Mouse (Mus musculus) forebrain, embryonic 16.5 days (tissue): ENCODE measurements at regions not wholly inside any gene's neighbourhood (a gene's known extent, or its start where the extent isn't known, plus 50 kb on each side); places are given as distances from the start of the nearest gene placed in this dataset.
A peak's percentile ranks its signal among the peaks of the same experiment; 100 is the strongest.

Source experiments
- ATAC-seq: fragments of 200-750 bp; cut with Nextera tagmentation; 2 replicates; pipeline ENCODE4 v1.8.0; 2017; ENCODE audit warnings: mild to moderate bottlenecking, moderate library complexity
- H3K27ac ChIP-seq: fragments of 300-500 bp; sonication (generic); 2 replicates; pipeline ENCODE4 v1.5.1; 2014; ENCODE audit warnings: low read length, control low read depth
- H3K27me3 ChIP-seq: fragments of 300-500 bp; sonication (generic); replicated peaks from 2 replicates; pipeline ENCODE4 v1.6.1; 2014; ENCODE audit warnings: low read length; ENCODE audit not compliant: control insufficient read depth, insufficient read depth
- H3K36me3 ChIP-seq: fragments of 300-500 bp; sonication (generic); 2 replicates; pipeline ENCODE4 v1.6.1; 2014; ENCODE audit not compliant: control insufficient read depth, insufficient read depth
- H3K4me1 ChIP-seq: fragments of 300-500 bp; sonication (generic); replicated peaks from 2 replicates; pipeline ENCODE4 v1.6.1; 2014; ENCODE audit warnings: low read length; ENCODE audit not compliant: control insufficient read depth, insufficient read depth
- H3K4me2 ChIP-seq: fragments of 300-500 bp; sonication (generic); 2 replicates; pipeline ENCODE4 v1.6.1; 2014; ENCODE audit warnings: mild to moderate bottlenecking, low read length, control low read depth
- H3K4me3 ChIP-seq: fragments of 300-500 bp; sonication (generic); replicated peaks from 2 replicates; pipeline ENCODE4 v1.5.1; 2014; ENCODE audit warnings: mild to moderate bottlenecking, low read length, control low read depth
- H3K9ac ChIP-seq: fragments of 300-500 bp; sonication (generic); replicated peaks from 2 replicates; pipeline ENCODE4 v1.6.1; 2014; ENCODE audit warnings: low read depth, low read length, control low read depth
- H3K9me3 ChIP-seq: fragments of 300-500 bp; sonication (generic); 2 replicates; pipeline ENCODE4 v1.6.1; 2016; ENCODE audit warnings: low read length; ENCODE audit not compliant: control insufficient read depth
- WGBS: fragments of 180-500 bp; shearing (Covaris S2); extraction: QIAGEN DNeasy Blood & Tissue Kit; methylation state at CpG from one replicate; pipeline ENCODE4 v1.1.7; 2014; 5-methylcytosine and 5-hydroxymethylcytosine counted together

DNA sequence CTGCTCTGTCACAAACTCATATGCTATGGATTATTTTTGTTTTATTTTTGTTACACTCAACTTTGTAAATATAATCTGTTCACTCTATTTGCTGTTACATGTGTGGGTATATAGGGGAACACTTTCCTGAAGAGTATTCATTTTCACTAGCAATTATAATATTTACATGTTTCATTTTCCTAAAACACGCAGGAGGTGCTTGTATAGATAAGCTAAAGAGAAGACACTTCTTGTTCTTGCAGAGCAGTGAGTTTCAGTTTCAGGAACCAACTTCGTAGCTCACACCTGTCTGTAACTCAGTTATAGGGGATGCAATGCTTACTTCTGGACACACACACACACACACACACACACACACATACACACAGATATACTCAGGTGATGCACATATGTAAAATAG lies 724.9 kb downstream of the Brinp3 start:
- Histone ChIP-seq H3K36me3 (no peaks in the 10 kb centered on the region), H3K4me1 (no peaks in the 10 kb centered on the region), H3K27ac (no peak overlapping the region), H3K4me2 (no peak overlapping the region), H3K27me3 (no peaks in the 10 kb centered on the region), H3K4me3 (no peak overlapping the region), H3K9me3 (no peaks in the 10 kb centered on the region), H3K9ac (no peak overlapping the region)
- no peak for ATAC-seq
- 94% methylated on average over 2 of the region's 2 CpGs for WGBS

- 68% methylated on average over 3 of the region's 3 CpGs for WGBS
- H3K27ac ChIP-seq = no peak overlapping the region
- H3K27me3 ChIP-seq = no peaks in the 10 kb centered on the region
- H3K9ac ChIP-seq = no peak overlapping the region
- H3K4me3 ChIP-seq = no peak overlapping the region
- H3K4me2 ChIP-seq = no peak overlapping the region
- H3K36me3 ChIP-seq = no peaks in the 10 kb centered on the region
- no peak for ATAC-seq
- no peaks in the 10 kb centered on the region for H3K9me3 ChIP-seq
- no peaks in the 10 kb centered on the region for H3K4me1 ChIP-seq
Observed at GRCm38 (mm10) chr1:147223232-147223925, 728.8 kb downstream of the Brinp3 start.

- H3K27ac ChIP-seq = no peak overlapping the region
- no peaks in the 10 kb centered on the region for H3K9me3 ChIP-seq
- H3K36me3 ChIP-seq = no peaks in the 10 kb centered on the region
- H3K4me1 ChIP-seq = no peaks in the 10 kb centered on the region
- H3K9ac ChIP-seq = no peak overlapping the region
- WGBS = 68% methylated on average over 3 of the region's 3 CpGs
- H3K4me3 ChIP-seq = no peak overlapping the region
- no peak overlapping the region for H3K4me2 ChIP-seq
- no peaks in the 10 kb centered on the region for H3K27me3 ChIP-seq
- no peak for ATAC-seq
Observed at GRCm38 (mm10) chr1:147237565-147237964, 743.0 kb downstream of the Brinp3 start.

- no peak overlapping the region for H3K4me2 ChIP-seq
- H3K27me3 ChIP-seq = no peaks in the 10 kb centered on the region
- no peak overlapping the region for H3K9ac ChIP-seq
- no peaks in the 10 kb centered on the region for H3K4me1 ChIP-seq
- no peak overlapping the region for H3K27ac ChIP-seq
- H3K4me3 ChIP-seq = no peak overlapping the region
- no peak for ATAC-seq
- WGBS = 73% methylated on average over 3 of the region's 3 CpGs
- H3K9me3 ChIP-seq = no peaks in the 10 kb centered on the region
- H3K36me3 ChIP-seq = no peaks in the 10 kb centered on the region
Observed at GRCm38 (mm10) chr1:147239108-147239507, 744.5 kb downstream of the Brinp3 start.

GRCm38 (mm10) chr1:147273324-147273723 lies 778.8 kb downstream of the Brinp3 start:
- Histone ChIP-seq H3K27ac (no peak overlapping the region), H3K27me3 (no peaks in the 10 kb centered on the region), H3K36me3 (no peaks in the 10 kb centered on the region), H3K4me1 (no peaks in the 10 kb centered on the region), H3K9me3 (no peaks in the 10 kb centered on the region), H3K9ac (no peak overlapping the region), H3K4me2 (no peak overlapping the region), H3K4me3 (no peak overlapping the region)
- no peak for ATAC-seq
- 100% methylated on average over 1 of the region's 1 CpGs for WGBS

GRCm38 (mm10) chr1:147291119-147291518 lies 796.6 kb downstream of the Brinp3 start:
- no peaks in the 10 kb centered on the region for H3K36me3 ChIP-seq
- H3K27ac ChIP-seq = no peak overlapping the region
- 54% methylated on average over 3 of the region's 3 CpGs for WGBS
- H3K9me3 ChIP-seq = no peaks in the 10 kb centered on the region
- H3K27me3 ChIP-seq = no peaks in the 10 kb centered on the region
- no peak overlapping the region for H3K4me2 ChIP-seq
- peak; percentile 55 for ATAC-seq
- H3K9ac ChIP-seq = no peak overlapping the region
- no peaks in the 10 kb centered on the region for H3K4me1 ChIP-seq
- H3K4me3 ChIP-seq = no peak overlapping the region

DNA sequence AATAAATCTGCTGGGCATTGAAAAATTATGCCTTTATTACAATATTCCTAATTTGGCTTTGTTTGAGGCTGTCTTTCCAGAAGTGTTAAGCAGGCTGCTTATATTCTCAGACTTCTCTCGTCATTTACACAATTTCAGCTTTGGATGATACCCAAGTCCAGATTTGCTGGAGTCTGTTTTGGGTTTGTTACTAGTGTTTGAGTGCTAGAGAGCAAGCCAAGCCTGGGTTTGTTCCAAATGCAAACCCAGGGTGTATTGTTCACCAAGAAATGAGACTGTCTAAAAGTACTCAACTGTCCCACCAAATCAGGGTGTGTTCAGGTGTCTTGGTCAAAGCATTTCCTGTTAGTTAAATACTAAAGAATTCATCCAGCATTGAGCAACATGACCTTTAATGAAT lies 814.7 kb downstream of the Brinp3 start:
- Histone ChIP-seq H3K9ac (no peak overlapping the region), H3K9me3 (no peaks in the 10 kb centered on the region), H3K4me2 (no peak overlapping the region), H3K4me3 (no peak overlapping the region), H3K4me1 (no peaks in the 10 kb centered on the region), H3K36me3 (no peaks in the 10 kb centered on the region), H3K27ac (no peak overlapping the region), H3K27me3 (no peaks in the 10 kb centered on the region)
- ATAC-seq = peak; percentile 84
- 41% methylated on average over 1 of the region's 1 CpGs for WGBS

- peak; percentile 98 for ATAC-seq
- Histone ChIP-seq H3K27me3 (no peaks in the 10 kb centered on the region), H3K27ac (peak overlapping the region; percentile 53), H3K36me3 (no peaks in the 10 kb centered on the region), H3K4me3 (no peak overlapping the region), H3K9me3 (no peaks in the 10 kb centered on the region), H3K9ac (no peak overlapping the region), H3K4me1 (0 out of 2 replicates have a peak, but pooled peaks cover 3% of the 10 kb centered on the region), H3K4me2 (no peak overlapping the region)
- 54% methylated on average over 9 of the region's 9 CpGs for WGBS
Observed at GRCm38 (mm10) chr1:147343276-147343953, 848.9 kb downstream of the Brinp3 start.

- H3K4me3 ChIP-seq = no peak overlapping the region
- H3K36me3 ChIP-seq = no peaks in the 10 kb centered on the region
- no peaks in the 10 kb centered on the region for H3K9me3 ChIP-seq
- no peak overlapping the region for H3K9ac ChIP-seq
- 69% methylated on average over 3 of the region's 3 CpGs for WGBS
- no peak overlapping the region for H3K4me2 ChIP-seq
- peak overlapping the region; percentile 9; the same call in 1 of the 2 replicates for H3K27ac ChIP-seq
- ATAC-seq = peak; percentile 55
- no peaks in the 10 kb centered on the region for H3K27me3 ChIP-seq
- H3K4me1 ChIP-seq = 0 out of 2 replicates have a peak, but pooled peaks cover 3% of the 10 kb centered on the region
Observed at GRCm38 (mm10) chr1:147344027-147344426, 849.5 kb downstream of the Brinp3 start.
